Mouse (Mus musculus) kidney, embryonic 15.5 days (tissue): ENCODE data around the gene Ppp1r16b. TPM values are rescaled to one million over a fixed set of nuclear protein-coding genes. Genes with fewer than 3 reads are reported as not detected.

ENCODE experiments used
- ATAC-seq: fragments of 200-750 bp; cut with Nextera tagmentation; replicated peaks from 2 replicates; pipeline ENCODE4 v1.8.0; 2017; ENCODE audit warnings: moderate TSS enrichment; ENCODE audit not compliant: low FRiP score
- H3K27ac ChIP-seq: fragments of 300-500 bp; sonication (generic); 2 replicates; pipeline ENCODE4 v1.5.1; 2015; ENCODE audit warnings: mild to moderate bottlenecking, inconsistent platforms
- H3K27me3 ChIP-seq: fragments of 300-500 bp; sonication (generic); 2 replicates; pipeline ENCODE4 v1.6.1; 2015; ENCODE audit warnings: inconsistent platforms
- H3K36me3 ChIP-seq: fragments of 300-500 bp; sonication (generic); 2 replicates; pipeline ENCODE4 v1.6.1; 2015; ENCODE audit warnings: inconsistent platforms
- H3K4me1 ChIP-seq: fragments of 300-500 bp; sonication (generic); 2 replicates; pipeline ENCODE4 v1.6.1; 2015; ENCODE audit warnings: inconsistent platforms
- H3K4me2 ChIP-seq: fragments of 300-500 bp; sonication (generic); 2 replicates; pipeline ENCODE4 v1.6.1; 2015; ENCODE audit warnings: moderate library complexity, mild to moderate bottlenecking, inconsistent platforms
- H3K4me3 ChIP-seq: fragments of 300-500 bp; sonication (generic); replicated peaks from 2 replicates; pipeline ENCODE4 v1.5.1; 2015; ENCODE audit warnings: mild to moderate bottlenecking, inconsistent platforms
- H3K9ac ChIP-seq: fragments of 300-500 bp; sonication (generic); 2 replicates; pipeline ENCODE4 v1.6.1; 2015; ENCODE audit warnings: mild to moderate bottlenecking, inconsistent platforms
- H3K9me3 ChIP-seq: fragments of 300-500 bp; sonication (generic); replicated peaks from 2 replicates; pipeline ENCODE4 v1.6.1; 2016; ENCODE audit warnings: inconsistent platforms
- WGBS: fragments of 180-500 bp; shearing (Covaris S2); methylation state at CpG from one replicate; pipeline ENCODE4 v1.1.7; 2015; ENCODE audit warnings: mixed read lengths; 5-methylcytosine and 5-hydroxymethylcytosine counted together
- polyA plus RNA-seq: library from polyadenylated mRNA; unstranded; fragments of >200 nt; fragmentation: Nextera tagmentation; extraction: Ambion mirVana; gene quantifications from 2 replicates; pipeline ENCODE4 v1.2.1, GENCODE M21; 2015

Ppp1r16b gene
- polyA plus RNA-seq, 1 experiment from 2014 or later = 14.9 TPM

DNA sequence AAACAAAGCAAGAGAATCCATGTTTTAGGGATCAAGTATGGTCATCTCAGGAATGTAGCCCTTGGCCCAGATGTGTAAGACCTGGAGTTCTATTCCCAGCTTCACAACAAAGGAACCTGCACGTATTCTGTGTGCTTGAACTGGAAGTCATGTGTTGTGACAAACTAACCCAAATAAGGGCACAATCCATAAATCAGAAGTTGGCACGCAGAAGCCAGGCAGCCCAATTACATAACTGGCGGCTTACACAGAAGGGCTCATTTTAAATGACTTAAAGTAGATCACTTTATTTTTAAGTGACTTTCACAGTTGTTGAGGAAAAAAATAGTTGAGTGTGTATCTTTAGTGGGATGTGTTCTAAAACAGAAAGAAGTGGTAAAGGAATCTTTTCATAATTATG lies 21.4 kb upstream of the Ppp1r16b start:
- WGBS = 71% methylated on average over 3 of the region's 3 CpGs
- H3K4me2 ChIP-seq = no peak overlapping the region
- no peak overlapping the region for H3K27ac ChIP-seq
- peaks cover 25% of the 10 kb centered on the region for H3K36me3 ChIP-seq
- H3K27me3 ChIP-seq = no peaks in the 10 kb centered on the region
- H3K4me1 ChIP-seq = no peaks in the 10 kb centered on the region
- no peak overlapping the region for H3K4me3 ChIP-seq
- H3K9me3 ChIP-seq = no peaks in the 10 kb centered on the region
- no peak overlapping the region for H3K9ac ChIP-seq
- no peak for ATAC-seq

- Histone ChIP-seq H3K9ac (no peak overlapping the region), H3K36me3 (no peaks in the 10 kb centered on the region), H3K27ac (no peak overlapping the region), H3K9me3 (no peaks in the 10 kb centered on the region), H3K4me3 (no peak overlapping the region), H3K27me3 (no peaks in the 10 kb centered on the region), H3K4me2 (no peak overlapping the region), H3K4me1 (no peaks in the 10 kb centered on the region)
- 59% methylated on average over 7 of the region's 7 CpGs for WGBS
- ATAC-seq = no peak
These were observed 13.9 kb upstream of the Ppp1r16b start for GRCm38 (mm10) chr2:158651159-158651908.

GRCm38 (mm10) chr2:158652985-158653384 lies 12.2 kb upstream of the Ppp1r16b start:
- Histone ChIP-seq H3K4me1 (peaks cover under 1% of the 10 kb centered on the region; the same call in 1 of the 2 replicates), H3K27ac (no peak overlapping the region), H3K4me3 (no peak overlapping the region), H3K27me3 (no peaks in the 10 kb centered on the region), H3K9ac (no peak overlapping the region), H3K36me3 (no peaks in the 10 kb centered on the region), H3K9me3 (no peaks in the 10 kb centered on the region), H3K4me2 (no peak overlapping the region)
- 10% methylated on average over 4 of the region's 4 CpGs for WGBS
- 0 out of 2 replicates have a peak, but pooled peaks have one; percentile 27 for ATAC-seq

GRCm38 (mm10) chr2:158654717-158655116 lies 10.5 kb upstream of the Ppp1r16b start:
- H3K9ac ChIP-seq = no peak overlapping the region
- WGBS = 75% methylated on average over 9 of the region's 9 CpGs
- ATAC-seq = no peak
- H3K9me3 ChIP-seq = no peaks in the 10 kb centered on the region
- H3K27me3 ChIP-seq = no peaks in the 10 kb centered on the region
- no peak overlapping the region for H3K4me3 ChIP-seq
- no peak overlapping the region for H3K27ac ChIP-seq
- no peaks in the 10 kb centered on the region for H3K36me3 ChIP-seq
- H3K4me1 ChIP-seq = peaks cover 10% of the 10 kb centered on the region; the same call in 1 of the 2 replicates
- H3K4me2 ChIP-seq = no peak overlapping the region

DNA sequence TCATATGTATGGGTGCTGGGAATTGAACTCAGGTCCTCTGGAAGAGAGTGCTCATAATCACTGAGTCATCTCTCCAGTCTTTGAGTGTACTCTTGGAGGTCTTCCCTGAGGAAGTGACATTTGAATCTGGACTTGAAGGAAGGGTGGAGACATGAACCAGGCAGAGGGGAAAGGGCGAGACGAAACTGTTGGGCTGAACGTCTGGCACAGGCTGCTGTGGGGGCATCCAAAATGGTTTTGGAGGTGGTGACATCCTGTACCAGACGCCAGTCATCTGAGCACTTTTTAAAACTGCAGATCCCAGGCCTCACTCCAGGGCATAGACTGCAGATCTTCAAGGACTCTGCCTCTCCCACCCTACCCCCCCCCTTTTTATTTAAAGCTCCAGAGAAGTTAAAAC lies 9.4 kb upstream of the Ppp1r16b start:
- Histone ChIP-seq H3K9me3 (no peaks in the 10 kb centered on the region), H3K27ac (no peak overlapping the region), H3K4me1 (peaks cover 10% of the 10 kb centered on the region; the same call in 1 of the 2 replicates), H3K4me2 (no peak overlapping the region), H3K4me3 (no peak overlapping the region), H3K36me3 (no peaks in the 10 kb centered on the region), H3K9ac (no peak overlapping the region), H3K27me3 (no peaks in the 10 kb centered on the region)
- ATAC-seq = no peak
- WGBS = 81% methylated on average over 4 of the region's 4 CpGs

GRCm38 (mm10) chr2:158658822-158659221 lies 6.4 kb upstream of the Ppp1r16b start:
- WGBS = 41% methylated on average over 6 of the region's 6 CpGs
- Histone ChIP-seq H3K27me3 (no peaks in the 10 kb centered on the region), H3K36me3 (no peaks in the 10 kb centered on the region), H3K9ac (no peak overlapping the region), H3K4me2 (no peak overlapping the region), H3K9me3 (no peaks in the 10 kb centered on the region), H3K27ac (peak overlapping the region; percentile 60; the same call in 1 of the 2 replicates), H3K4me1 (peaks cover 10% of the 10 kb centered on the region; the same call in 1 of the 2 replicates), H3K4me3 (no peak overlapping the region)
- peak; percentile 83 for ATAC-seq

DNA sequence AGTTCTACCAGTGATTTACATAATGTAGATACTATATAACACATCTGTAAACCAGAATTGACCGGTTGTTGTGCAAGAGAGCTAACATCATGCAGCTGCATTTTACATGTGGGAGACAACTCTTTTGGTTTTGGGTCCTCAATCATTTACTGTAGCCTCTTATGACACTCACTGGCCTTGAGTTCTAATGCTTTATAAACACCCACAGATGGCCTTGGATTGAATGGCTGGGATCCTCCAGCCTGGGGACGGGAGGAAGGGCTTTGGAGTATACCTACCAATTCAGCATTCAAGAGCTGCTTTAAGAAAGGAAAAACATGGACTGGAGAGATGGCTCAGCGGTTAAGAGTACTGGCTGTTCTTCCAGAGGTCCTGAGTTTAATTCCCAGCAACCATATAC lies 5.9 kb upstream of the Ppp1r16b start:
- Histone ChIP-seq H3K4me2 (no peak overlapping the region), H3K27ac (peak overlapping the region; percentile 60; the same call in 1 of the 2 replicates), H3K4me3 (no peak overlapping the region), H3K9me3 (no peaks in the 10 kb centered on the region), H3K9ac (no peak overlapping the region), H3K36me3 (no peaks in the 10 kb centered on the region), H3K27me3 (no peaks in the 10 kb centered on the region), H3K4me1 (peaks cover 10% of the 10 kb centered on the region; the same call in 1 of the 2 replicates)
- 74% methylated on average over 3 of the region's 3 CpGs for WGBS
- ATAC-seq = no peak

GRCm38 (mm10) chr2:158666071-158666800 lies 1.0 kb downstream of the Ppp1r16b start:
- no peak for ATAC-seq
- WGBS = 49% methylated on average over 13 of the region's 13 CpGs
- Histone ChIP-seq H3K27ac (peak overlapping the region; percentile 67), H3K4me2 (peak overlapping the region; percentile 98), H3K36me3 (no peaks in the 10 kb centered on the region), H3K27me3 (peaks cover 54% of the 10 kb centered on the region), H3K4me3 (peak overlapping the region; percentile 68), H3K9ac (no peak overlapping the region), H3K9me3 (no peaks in the 10 kb centered on the region), H3K4me1 (peaks cover 47% of the 10 kb centered on the region)

DNA sequence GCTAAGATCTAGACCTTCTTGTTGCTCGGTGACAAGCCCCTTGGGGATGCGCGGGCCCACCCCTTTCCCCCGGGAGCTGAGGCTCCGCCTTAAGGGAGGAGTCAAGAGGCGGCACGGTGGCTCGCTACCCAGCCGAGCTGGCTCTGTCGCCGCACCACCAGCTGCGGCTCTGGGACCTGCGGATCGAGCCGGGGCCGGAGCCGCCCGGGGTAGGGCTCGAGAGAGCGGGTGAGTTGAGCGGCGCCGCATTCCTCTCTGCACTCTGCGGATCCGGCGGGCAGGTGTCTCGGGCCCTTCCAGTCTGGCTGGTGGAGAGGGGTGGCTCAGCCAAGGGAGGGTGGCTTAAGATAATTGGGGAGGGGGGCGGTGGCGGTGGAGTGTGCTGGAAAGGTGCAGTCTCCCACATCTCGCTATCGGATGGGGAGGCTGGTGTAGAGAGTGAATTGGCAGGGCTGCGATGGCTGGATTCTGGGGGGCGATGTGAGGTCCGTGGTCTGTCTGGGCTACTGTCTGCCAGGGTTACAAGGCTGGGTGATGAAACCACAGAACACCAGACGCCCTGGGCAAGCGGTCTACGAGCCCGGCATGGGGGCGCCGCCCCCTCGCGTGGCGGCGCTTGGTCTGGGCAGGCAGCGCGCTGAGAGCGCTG lies 1.9 kb downstream of the Ppp1r16b start:
- under 1% methylated on average over 47 of the region's 47 CpGs for WGBS
- Histone ChIP-seq H3K36me3 (no peaks in the 10 kb centered on the region), H3K27ac (peak overlapping the region; percentile 67), H3K4me3 (peak overlapping the region; percentile 68), H3K9me3 (no peaks in the 10 kb centered on the region), H3K4me1 (peaks cover 51% of the 10 kb centered on the region), H3K9ac (peak overlapping the region; percentile 56), H3K27me3 (peaks cover 55% of the 10 kb centered on the region), H3K4me2 (peak overlapping the region; percentile 98)
- ATAC-seq = peak; percentile 74

DNA sequence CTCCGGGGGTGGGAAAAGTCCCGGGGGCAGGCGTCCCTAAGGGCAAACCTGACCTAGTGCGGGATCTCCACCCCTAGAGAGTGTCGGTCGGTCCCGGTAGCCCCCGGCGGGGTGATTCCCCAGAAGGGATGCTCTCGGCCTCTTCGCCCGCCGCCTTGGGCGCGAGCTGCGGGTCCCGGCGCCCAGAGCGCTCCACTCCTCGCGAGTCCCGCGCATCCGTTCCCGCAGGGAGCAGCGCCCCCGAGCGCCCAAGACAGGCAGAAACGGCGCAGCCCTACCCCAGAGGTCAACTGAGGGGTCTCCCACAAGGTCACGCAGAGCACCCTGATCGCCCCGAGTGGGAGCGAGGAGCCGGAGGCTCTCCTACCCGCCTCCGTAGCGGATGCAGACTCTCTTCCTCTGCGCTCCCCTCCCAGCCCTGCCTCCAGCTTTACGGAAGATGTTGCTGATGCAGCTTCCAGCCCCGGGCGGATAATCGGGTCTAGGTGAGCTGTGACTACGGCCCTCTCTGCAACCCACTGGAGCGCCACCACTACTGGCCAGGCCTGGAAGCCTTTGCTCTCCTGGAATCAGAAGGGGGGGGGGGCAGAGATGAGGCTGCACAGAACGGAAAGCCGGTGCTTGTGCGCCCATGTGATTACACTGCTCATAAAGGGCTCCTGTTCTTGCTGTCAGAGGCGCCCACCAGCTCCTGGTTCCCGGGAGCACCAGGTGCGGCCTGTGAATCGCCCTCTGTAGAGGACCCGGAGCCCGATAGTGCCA lies 2.7 kb downstream of the Ppp1r16b start:
- peaks cover 55% of the 10 kb centered on the region for H3K27me3 ChIP-seq
- WGBS = under 1% methylated on average over 53 of the region's 54 CpGs
- peak overlapping the region; percentile 98 for H3K4me2 ChIP-seq
- peak overlapping the region; percentile 67 for H3K27ac ChIP-seq
- H3K9ac ChIP-seq = peak overlapping the region; percentile 56
- no peaks in the 10 kb centered on the region for H3K9me3 ChIP-seq
- no peaks in the 10 kb centered on the region for H3K36me3 ChIP-seq
- peak; percentile 26; the same call in 1 of the 2 replicates for ATAC-seq
- H3K4me1 ChIP-seq = peaks cover 58% of the 10 kb centered on the region
- peak overlapping the region; percentile 68 for H3K4me3 ChIP-seq

DNA sequence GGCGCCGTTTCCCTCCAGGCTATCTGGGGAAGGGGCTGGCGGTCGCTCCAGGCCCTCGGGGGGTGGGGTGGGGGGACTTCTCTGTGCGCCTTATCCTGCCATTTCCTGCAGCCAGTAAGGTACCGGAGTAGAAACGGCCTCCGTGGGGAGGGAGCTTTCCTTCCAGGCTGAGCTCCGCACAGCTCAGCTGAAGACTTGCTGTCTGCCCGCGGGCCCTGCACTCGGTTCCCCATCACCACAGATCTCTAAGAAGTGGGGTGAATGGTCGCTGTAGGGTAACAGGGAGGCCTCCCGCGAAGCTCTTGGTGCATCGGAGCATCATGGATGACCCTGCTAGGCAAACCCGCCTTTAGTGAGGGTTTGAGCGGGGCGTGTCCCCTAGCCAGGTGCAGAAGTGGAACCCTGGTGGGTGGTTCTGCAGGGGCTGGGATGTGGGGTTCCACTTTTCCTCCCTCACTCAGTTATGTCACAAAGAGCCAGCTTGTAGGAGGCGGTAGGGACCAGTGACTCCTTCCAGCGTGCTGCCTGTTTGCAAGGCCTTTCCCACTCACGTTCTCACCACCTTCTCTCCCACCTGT lies 3.3 kb downstream of the Ppp1r16b start:
- peak overlapping the region; percentile 56 for H3K9ac ChIP-seq
- no peaks in the 10 kb centered on the region for H3K36me3 ChIP-seq
- H3K9me3 ChIP-seq = no peaks in the 10 kb centered on the region
- H3K27ac ChIP-seq = peak overlapping the region; percentile 27; the same call in 1 of the 2 replicates
- peak overlapping the region; percentile 68 for H3K4me3 ChIP-seq
- H3K4me2 ChIP-seq = peak overlapping the region; percentile 98
- peaks cover 65% of the 10 kb centered on the region for H3K4me1 ChIP-seq
- no peak for ATAC-seq
- 10% methylated on average over 23 of the region's 23 CpGs for WGBS
- H3K27me3 ChIP-seq = peaks cover 55% of the 10 kb centered on the region
